Mouse (Mus musculus) hindbrain, embryonic 10.5 days (tissue): ENCODE measurements at regions not wholly inside any gene's neighbourhood (a gene's known extent, or its start where the extent isn't known, plus 50 kb on each side); places are given as distances from the start of the nearest gene placed in this dataset.

Source experiments
- DNase-seq: peaks from one replicate; pipeline ENCODE4 v3.0.0-alpha.2; 2017; ENCODE audit warnings: low spot score
- H3K27ac ChIP-seq: fragments of 300-500 bp; sonication (generic); 2 replicates; pipeline ENCODE4 v1.5.1; 2016; ENCODE audit warnings: mild to moderate bottlenecking, moderate library complexity
- H3K27me3 ChIP-seq: fragments of 300-500 bp; sonication (generic); 2 replicates; pipeline ENCODE4 v1.6.1; 2016; ENCODE audit warnings: mild to moderate bottlenecking; ENCODE audit not compliant: poor library complexity, insufficient read depth, severe bottlenecking
- H3K36me3 ChIP-seq: fragments of 300-500 bp; sonication (generic); 2 replicates; pipeline ENCODE4 v1.6.1; 2016; ENCODE audit warnings: mild to moderate bottlenecking, moderate library complexity
- H3K4me1 ChIP-seq: fragments of 300-500 bp; sonication (generic); replicated peaks from 2 replicates; pipeline ENCODE4 v1.6.1; 2016; ENCODE audit warnings: mild to moderate bottlenecking
- H3K4me3 ChIP-seq: fragments of 300-500 bp; sonication (generic); 2 replicates; pipeline ENCODE4 v1.5.1; 2016; ENCODE audit warnings: mild to moderate bottlenecking, moderate library complexity
- H3K9me3 ChIP-seq: fragments of 300-500 bp; sonication (generic); 2 replicates; pipeline ENCODE4 v1.6.1; 2016; ENCODE audit warnings: mild to moderate bottlenecking, moderate library complexity
- WGBS: fragments of 180-500 bp; shearing (Covaris S2); methylation state at CpG from one replicate; pipeline ENCODE4 v1.1.7; 2016; 5-methylcytosine and 5-hydroxymethylcytosine counted together

DNA sequence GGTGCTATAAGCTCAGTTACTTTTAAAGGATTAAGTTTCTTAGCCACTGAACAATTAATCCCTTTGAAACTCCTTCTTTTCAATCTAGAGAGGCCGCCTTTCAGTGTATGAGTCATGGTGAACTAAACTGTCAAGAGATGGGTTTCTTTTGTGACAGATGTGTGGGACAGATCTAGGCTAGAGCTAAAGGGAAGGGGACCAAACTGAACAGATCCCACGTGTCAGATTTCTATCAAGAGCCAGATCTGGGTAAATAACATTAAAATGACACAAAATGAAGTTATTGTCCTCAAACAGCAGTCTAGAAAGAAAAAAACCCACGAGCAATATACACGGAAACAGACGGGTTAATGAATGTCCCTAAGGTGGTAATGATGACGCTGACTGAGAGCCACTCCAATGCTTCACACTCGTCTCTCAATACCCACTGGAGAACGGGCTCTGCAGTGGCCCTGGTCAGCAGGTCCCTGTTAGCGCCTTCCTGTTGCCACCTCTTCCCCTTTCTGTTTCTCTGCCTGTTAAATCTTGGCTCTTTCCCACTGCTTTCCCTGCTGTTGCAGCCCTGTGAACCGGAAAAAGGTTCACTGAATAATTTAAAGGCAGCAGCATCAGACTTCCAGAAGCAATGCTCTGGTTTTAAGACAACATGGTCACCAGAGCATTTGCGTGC is 52.7 kb upstream of the Rab3gap2 start:
- DNase-seq, result no peak
- Histone ChIP-seq H3K27ac (peak overlapping the region; percentile 13), H3K36me3 (no peaks in the 10 kb centered on the region), H3K4me3 (no peak overlapping the region), H3K9me3 (no peaks in the 10 kb centered on the region), H3K27me3 (no peaks in the 10 kb centered on the region), H3K4me1 (peaks cover 14% of the 10 kb centered on the region)
- WGBS, result 73% methylated on average over 11 of the region's 11 CpGs

- H3K27me3 ChIP-seq, result no peaks in the 10 kb centered on the region
- H3K4me1 ChIP-seq, result peaks cover 14% of the 10 kb centered on the region
- DNase-seq, result no peak
- peak overlapping the region; percentile 13; the same call in 1 of the 2 replicates for H3K27ac ChIP-seq
- 89% methylated on average over 15 of the region's 15 CpGs for WGBS
- no peaks in the 10 kb centered on the region for H3K36me3 ChIP-seq
- H3K4me3 ChIP-seq, result no peak overlapping the region
- no peaks in the 10 kb centered on the region for H3K9me3 ChIP-seq
These were observed 53.3 kb upstream of the Rab3gap2 start for GRCm38 (mm10) chr1:185150431-185151129.

GRCm38 (mm10) chr1:185144791-185145190 is 59.1 kb upstream of the Rab3gap2 start:
- H3K36me3 ChIP-seq, result no peaks in the 10 kb centered on the region
- 94% methylated on average over 1 of the region's 1 CpGs for WGBS

DNA sequence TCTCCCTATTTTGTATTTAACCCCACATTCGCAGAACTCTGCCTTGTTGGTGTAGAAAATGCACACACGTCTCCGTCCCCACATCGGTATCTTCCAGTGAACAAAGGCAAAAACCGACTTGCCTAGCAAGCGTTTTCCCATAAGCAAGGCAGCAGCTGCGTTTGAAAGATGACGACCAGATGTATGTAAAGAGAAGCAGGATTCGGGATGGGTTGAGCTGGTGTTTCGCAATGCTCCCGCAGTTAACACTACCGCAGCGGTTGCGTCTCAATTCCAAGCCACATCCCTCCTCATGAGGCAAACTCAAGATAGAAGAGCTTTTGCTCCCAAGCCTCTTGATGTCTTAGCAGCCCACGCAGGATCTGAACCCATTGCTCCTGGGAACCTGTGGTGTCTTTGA is 59.9 kb upstream of the Rab3gap2 start:
- H3K4me1 ChIP-seq, result no peaks in the 10 kb centered on the region
- H3K27me3 ChIP-seq, result no peaks in the 10 kb centered on the region
- WGBS, result 92% methylated on average over 15 of the region's 15 CpGs
- H3K9me3 ChIP-seq, result no peaks in the 10 kb centered on the region
- H3K36me3 ChIP-seq, result no peaks in the 10 kb centered on the region
- no peak overlapping the region for H3K4me3 ChIP-seq
- DNase-seq, result no peak
- no peak overlapping the region for H3K27ac ChIP-seq

More at GRCm38 (mm10) chr1:185144791-185145190, 59.1 kb upstream of the Rab3gap2 start:
- no peaks in the 10 kb centered on the region for H3K4me1 ChIP-seq
- no peak overlapping the region for H3K27ac ChIP-seq
- no peaks in the 10 kb centered on the region for H3K27me3 ChIP-seq
- DNase-seq, result no peak
- H3K9me3 ChIP-seq, result no peaks in the 10 kb centered on the region
- no peak overlapping the region for H3K4me3 ChIP-seq

GRCm38 (mm10) chr1:185140317-185140716 is 63.6 kb upstream of the Rab3gap2 start:
- Histone ChIP-seq H3K36me3 (no peaks in the 10 kb centered on the region), H3K9me3 (no peaks in the 10 kb centered on the region), H3K27ac (no peak overlapping the region), H3K4me3 (no peak overlapping the region), H3K27me3 (no peaks in the 10 kb centered on the region), H3K4me1 (no peaks in the 10 kb centered on the region)
- DNase-seq, result no peak
- WGBS, result 83% methylated on average over 5 of the region's 5 CpGs

GRCm38 (mm10) chr1:185128209-185128608 is 75.7 kb upstream of the Rab3gap2 start:
- Histone ChIP-seq H3K4me1 (0 out of 2 replicates have a peak, but pooled peaks cover 3% of the 10 kb centered on the region), H3K27me3 (no peaks in the 10 kb centered on the region), H3K36me3 (no peaks in the 10 kb centered on the region), H3K27ac (no peak overlapping the region), H3K4me3 (no peak overlapping the region), H3K9me3 (no peaks in the 10 kb centered on the region)
- DNase-seq, result no peak
- WGBS, result 71% methylated on average over 4 of the region's 4 CpGs

- Histone ChIP-seq H3K27me3 (no peaks in the 10 kb centered on the region), H3K9me3 (no peaks in the 10 kb centered on the region), H3K4me3 (no peak overlapping the region), H3K27ac (no peak overlapping the region), H3K36me3 (no peaks in the 10 kb centered on the region), H3K4me1 (0 out of 2 replicates have a peak, but pooled peaks cover 3% of the 10 kb centered on the region)
- WGBS, result 79% methylated on average over 14 of the region's 14 CpGs
- DNase-seq, result no peak
These were observed 78.1 kb upstream of the Rab3gap2 start for GRCm38 (mm10) chr1:185125737-185126286.

- Histone ChIP-seq H3K27ac (no peak overlapping the region), H3K36me3 (no peaks in the 10 kb centered on the region), H3K4me1 (0 out of 2 replicates have a peak, but pooled peaks cover 3% of the 10 kb centered on the region), H3K4me3 (no peak overlapping the region), H3K27me3 (no peaks in the 10 kb centered on the region), H3K9me3 (no peaks in the 10 kb centered on the region)
- no peak for DNase-seq
- 82% methylated on average over 2 of the region's 2 CpGs for WGBS
These were observed 82.4 kb upstream of the Rab3gap2 start for GRCm38 (mm10) chr1:185121552-185121951.

DNA sequence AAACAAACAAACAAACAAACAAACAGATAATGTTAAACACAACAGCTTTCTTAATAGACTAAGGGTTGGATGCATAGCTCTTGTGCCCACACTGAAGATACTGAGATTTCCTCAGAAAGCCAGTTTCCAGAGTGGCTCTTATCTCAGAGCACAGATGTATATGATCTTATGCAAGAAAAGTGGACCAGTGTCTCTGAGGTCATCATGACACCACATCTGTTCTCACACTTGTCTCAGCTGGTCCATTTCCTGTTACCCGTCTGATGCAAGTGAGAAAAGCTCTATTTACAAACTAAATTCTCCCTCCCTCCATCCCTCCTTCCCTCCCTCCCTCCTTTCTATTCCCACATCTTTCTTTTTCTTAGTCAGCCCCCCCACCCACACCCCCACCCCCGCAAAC is 83.5 kb upstream of the Rab3gap2 start:
- 83% methylated on average over 2 of the region's 2 CpGs for WGBS
- DNase-seq, result no peak

GRCm38 (mm10) chr1:185117711-185118110 is 86.2 kb upstream of the Rab3gap2 start:
- Histone ChIP-seq H3K9me3 (no peaks in the 10 kb centered on the region), H3K36me3 (no peaks in the 10 kb centered on the region), H3K27ac (no peak overlapping the region), H3K4me3 (no peak overlapping the region), H3K27me3 (no peaks in the 10 kb centered on the region), H3K4me1 (no peaks in the 10 kb centered on the region)
- no peak for DNase-seq
- 60% methylated on average over 5 of the region's 5 CpGs for WGBS

More for the DNA sequence above, 83.5 kb upstream of the Rab3gap2 start:
- 0 out of 2 replicates have a peak, but pooled peaks cover 3% of the 10 kb centered on the region for H3K4me1 ChIP-seq
- no peak overlapping the region for H3K4me3 ChIP-seq
- H3K27me3 ChIP-seq, result no peaks in the 10 kb centered on the region
- H3K9me3 ChIP-seq, result no peaks in the 10 kb centered on the region
- H3K27ac ChIP-seq, result no peak overlapping the region
- H3K36me3 ChIP-seq, result no peaks in the 10 kb centered on the region

DNA sequence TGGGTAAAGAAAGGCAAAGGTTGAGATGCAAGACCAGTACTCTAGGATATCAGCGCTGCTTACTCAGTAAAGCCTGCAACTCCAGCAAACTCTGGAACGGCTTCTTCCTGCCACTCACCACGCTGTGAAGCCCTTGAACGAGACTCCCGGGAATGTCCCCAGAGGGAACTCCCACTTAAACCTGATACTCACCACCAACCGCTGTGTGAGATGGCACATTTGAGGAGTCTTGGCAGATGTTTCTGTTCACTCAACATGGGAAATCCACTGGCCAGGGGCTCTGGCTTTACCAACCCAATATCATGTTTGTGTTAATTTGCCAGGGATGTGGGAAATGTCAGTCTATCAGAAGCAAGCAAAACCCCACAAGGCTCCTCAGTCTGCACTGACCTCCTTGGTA is 90.2 kb upstream of the Rab3gap2 start:
- DNase-seq, result no peak
- H3K4me3 ChIP-seq, result no peak overlapping the region
- 72% methylated on average over 6 of the region's 6 CpGs for WGBS
- H3K4me1 ChIP-seq, result no peaks in the 10 kb centered on the region
- H3K27ac ChIP-seq, result no peak overlapping the region
- H3K9me3 ChIP-seq, result no peaks in the 10 kb centered on the region
- no peaks in the 10 kb centered on the region for H3K27me3 ChIP-seq
- H3K36me3 ChIP-seq, result no peaks in the 10 kb centered on the region

DNA sequence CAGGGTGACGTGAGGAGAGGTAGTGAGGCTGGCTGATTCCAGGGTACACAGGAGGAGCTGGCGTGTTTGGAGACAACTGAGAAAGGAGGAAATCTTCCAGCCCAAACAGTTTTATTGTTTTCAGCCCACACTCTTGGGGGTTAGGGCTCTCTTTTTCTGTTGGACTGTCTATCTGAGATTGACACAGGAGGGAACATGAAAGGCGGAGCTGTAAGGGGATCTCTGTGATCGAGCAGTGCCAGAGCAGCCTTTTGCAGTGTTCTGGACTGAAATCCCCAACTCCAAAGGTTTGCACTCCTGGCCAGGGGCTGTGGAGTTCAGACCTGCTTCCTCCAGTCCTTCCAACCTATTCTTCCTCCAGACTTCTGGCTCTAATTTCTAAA is 91.9 kb upstream of the Rab3gap2 start:
- DNase-seq, result no peak
- H3K9me3 ChIP-seq, result no peaks in the 10 kb centered on the region
- H3K27me3 ChIP-seq, result no peaks in the 10 kb centered on the region
- no peaks in the 10 kb centered on the region for H3K36me3 ChIP-seq
- H3K27ac ChIP-seq, result no peak overlapping the region
- H3K4me3 ChIP-seq, result no peak overlapping the region
- no peaks in the 10 kb centered on the region for H3K4me1 ChIP-seq
- WGBS, result 71% methylated on average over 4 of the region's 4 CpGs

- H3K27ac ChIP-seq, result no peak overlapping the region
- no peak for DNase-seq
- no peaks in the 10 kb centered on the region for H3K4me1 ChIP-seq
- H3K36me3 ChIP-seq, result no peaks in the 10 kb centered on the region
- no peak overlapping the region for H3K4me3 ChIP-seq
- no peaks in the 10 kb centered on the region for H3K27me3 ChIP-seq
- 88% methylated on average over 10 of the region's 10 CpGs for WGBS
- no peaks in the 10 kb centered on the region for H3K9me3 ChIP-seq
These were observed 92.4 kb upstream of the Rab3gap2 start for GRCm38 (mm10) chr1:185111347-185112016.
